Mouse (Mus musculus): Measurements from ENCODE around the gene Aak1.

GRCm38 (mm10) chr6:86832802-86833502 is 16.4 kb upstream of the Aak1 start:
- no peak for TF ChIP-seq CTCF (IDR thresholded peaks at IDR 0.05; ENCODE audit: low read depth, low read length)
- no peak for TF ChIP-seq POLR2A (IDR thresholded peaks at IDR 0.05; ENCODE audit: extremely low read depth, insufficient read depth, low read length)
